Mouse (Mus musculus): ENCODE results near the gene Fastk. TPM values are rescaled to one million over a fixed set of nuclear protein-coding genes. Genes with fewer than 3 reads are reported as not detected.

Gene Fastk
- total RNA-seq, 2 experiments from 2014 or later: 128 to 134 TPM

DNA sequence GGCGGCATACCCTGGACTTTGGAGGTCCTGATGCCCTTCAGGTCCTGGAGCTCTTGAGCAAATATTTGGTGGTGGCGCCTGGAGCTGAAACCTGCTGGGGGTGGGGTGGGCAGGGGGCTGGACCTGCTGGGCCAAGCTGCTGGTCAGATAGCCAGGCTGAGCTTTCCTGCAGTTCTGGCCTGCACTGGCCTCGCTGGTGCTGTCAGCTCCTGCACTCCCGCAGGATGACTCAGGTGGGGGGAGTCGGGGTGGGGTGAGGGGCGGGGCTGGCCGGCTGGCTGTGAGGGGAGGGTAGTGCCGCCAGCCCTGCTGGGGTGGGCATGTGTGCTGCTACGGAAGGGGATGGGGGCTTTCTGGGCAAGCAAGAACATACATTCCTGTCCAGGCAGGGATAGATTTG, 16.5 kb downstream of the Fastk start:
- intact Hi-C loops (cut with DNase I): no loop called here
- no peak overlapping the region for H3K4me3 ChIP-seq
- no peak for TF ChIP-seq CTCF (IDR thresholded peaks at IDR 0.05)
- H3K27ac ChIP-seq: no peak overlapping the region
- no peak for DNase-seq (ENCODE audit: extremely low spot score in 1 of 2, low spot score in 2 of 2)

DNA sequence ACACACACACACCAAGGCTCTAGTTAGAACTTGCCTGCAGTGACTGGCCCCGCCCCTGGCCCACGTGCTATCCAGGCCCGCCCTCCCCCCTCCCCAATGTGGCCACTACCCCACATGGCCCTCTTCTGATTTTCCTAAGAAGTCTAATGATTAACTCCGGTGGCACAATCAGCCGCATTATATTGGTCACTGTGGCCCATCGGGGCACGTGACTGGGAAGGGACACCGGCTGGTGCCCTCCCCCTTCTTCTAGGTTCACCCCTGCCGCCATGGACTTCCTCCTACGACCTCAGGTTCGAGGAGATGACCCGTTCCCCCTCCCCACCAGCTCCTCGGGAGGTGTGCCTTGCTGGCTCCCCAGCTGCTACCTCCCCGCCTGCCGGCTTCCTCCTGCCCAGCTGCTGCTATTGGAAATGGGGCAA, 17.1 kb downstream of the Fastk start:
- DNase-seq (ENCODE audit: extremely low spot score in 1 of 2, low spot score in 2 of 2): no peak
- TF ChIP-seq CTCF (IDR thresholded peaks at IDR 0.05): no peak
- Histone ChIP-seq H3K4me3 (peak overlapping the region; percentile 14; the same call in 1 of the 2 replicates), H3K27ac (peak overlapping the region; percentile 48; the same call in 1 of the 2 replicates)
- intact Hi-C loops (cut with DNase I): no loop called here

DNA sequence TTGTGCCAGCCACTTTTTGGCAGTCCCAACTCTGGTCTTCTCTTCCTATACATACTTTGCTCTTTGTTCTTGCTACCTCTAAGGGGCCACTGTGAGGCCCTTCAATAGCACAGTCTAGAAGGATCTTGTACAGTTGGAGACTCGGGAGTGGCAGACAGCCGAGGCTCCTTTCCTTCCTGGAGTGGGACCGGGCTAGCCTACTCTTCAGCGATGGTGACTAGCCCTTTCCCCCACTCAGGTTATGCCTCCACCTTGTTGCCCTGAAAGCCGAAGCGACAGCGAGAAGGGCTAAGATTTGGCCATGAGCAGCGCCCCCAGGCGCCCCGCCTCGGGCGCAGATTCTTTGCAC, 17.8 kb downstream of the Fastk start:
- no peak for DNase-seq (ENCODE audit: extremely low spot score in 1 of 2, low spot score in 2 of 2)
- intact Hi-C loops (cut with DNase I): no loop called here
- H3K27ac ChIP-seq: no peak overlapping the region
- no peak for TF ChIP-seq CTCF (IDR thresholded peaks at IDR 0.05)
- H3K4me3 ChIP-seq: no peak overlapping the region

DNA sequence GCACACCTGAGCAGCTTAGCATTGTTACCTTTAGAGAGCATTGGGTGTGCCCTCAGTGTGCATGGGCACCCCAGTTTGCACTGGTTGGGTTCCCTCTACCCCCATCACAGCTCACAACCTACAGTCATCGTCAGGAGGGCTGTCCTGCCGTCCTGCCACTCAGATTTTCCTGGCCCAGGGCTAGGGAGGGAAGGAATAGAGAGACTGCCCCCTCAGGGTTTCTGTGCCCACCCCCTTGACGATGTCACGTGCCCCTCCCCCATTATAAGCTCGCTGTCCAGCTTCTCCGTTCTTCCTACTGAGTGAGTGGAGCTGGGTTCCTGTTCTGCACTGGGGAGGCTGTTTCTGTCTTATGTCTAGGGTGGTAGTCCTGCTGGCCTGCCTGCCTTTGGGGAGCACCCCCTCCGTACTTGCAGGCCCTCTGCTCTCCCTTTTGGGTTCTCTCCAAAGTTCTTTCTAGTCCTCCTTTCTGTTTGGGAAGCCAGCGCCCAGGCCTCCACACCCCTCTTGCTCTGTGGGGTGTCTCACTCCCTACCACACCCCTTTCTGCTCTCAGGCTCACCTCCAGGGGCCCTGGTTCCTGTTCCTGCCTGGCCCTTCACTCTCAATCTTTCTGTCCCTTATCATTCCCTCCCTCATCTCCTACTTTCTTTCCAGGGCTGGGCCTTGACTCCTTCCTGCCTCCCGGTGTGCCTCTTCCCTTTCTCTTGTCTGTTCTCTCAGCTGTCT, 18.4 kb downstream of the Fastk start:
- Histone ChIP-seq H3K27ac (no peak overlapping the region), H3K4me3 (no peak overlapping the region)
- no peak for TF ChIP-seq CTCF (IDR thresholded peaks at IDR 0.05)
- intact Hi-C loops (cut with DNase I): no loop called here
- no peak for DNase-seq (ENCODE audit: extremely low spot score in 1 of 2, low spot score in 2 of 2)

DNA sequence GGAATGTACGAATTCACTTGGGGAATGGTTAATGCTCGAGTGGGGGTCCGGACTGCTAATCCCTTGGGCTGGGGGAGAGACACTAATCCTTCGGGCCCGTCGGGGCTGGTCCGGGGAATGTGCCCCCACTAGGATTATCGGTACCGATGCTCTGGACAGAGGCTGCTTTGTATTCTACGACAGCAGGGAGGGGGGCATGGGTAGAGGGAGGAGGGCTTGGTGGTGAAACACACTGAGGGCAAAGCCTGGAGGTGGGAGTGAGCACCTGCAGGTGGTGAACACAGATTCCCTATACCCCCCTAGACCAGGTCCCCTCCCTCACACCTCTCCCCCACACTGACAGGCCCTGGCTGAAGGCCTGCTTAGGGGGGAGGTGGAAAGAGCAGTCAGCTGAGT, 19.1 kb downstream of the Fastk start:
- intact Hi-C loops (cut with DNase I): no loop called here
- H3K4me3 ChIP-seq: peak overlapping the region; percentile 74
- H3K27ac ChIP-seq: no peak overlapping the region
- no peak for TF ChIP-seq CTCF (IDR thresholded peaks at IDR 0.05)
- DNase-seq (ENCODE audit: extremely low spot score in 1 of 2, low spot score in 2 of 2): no peak

DNA sequence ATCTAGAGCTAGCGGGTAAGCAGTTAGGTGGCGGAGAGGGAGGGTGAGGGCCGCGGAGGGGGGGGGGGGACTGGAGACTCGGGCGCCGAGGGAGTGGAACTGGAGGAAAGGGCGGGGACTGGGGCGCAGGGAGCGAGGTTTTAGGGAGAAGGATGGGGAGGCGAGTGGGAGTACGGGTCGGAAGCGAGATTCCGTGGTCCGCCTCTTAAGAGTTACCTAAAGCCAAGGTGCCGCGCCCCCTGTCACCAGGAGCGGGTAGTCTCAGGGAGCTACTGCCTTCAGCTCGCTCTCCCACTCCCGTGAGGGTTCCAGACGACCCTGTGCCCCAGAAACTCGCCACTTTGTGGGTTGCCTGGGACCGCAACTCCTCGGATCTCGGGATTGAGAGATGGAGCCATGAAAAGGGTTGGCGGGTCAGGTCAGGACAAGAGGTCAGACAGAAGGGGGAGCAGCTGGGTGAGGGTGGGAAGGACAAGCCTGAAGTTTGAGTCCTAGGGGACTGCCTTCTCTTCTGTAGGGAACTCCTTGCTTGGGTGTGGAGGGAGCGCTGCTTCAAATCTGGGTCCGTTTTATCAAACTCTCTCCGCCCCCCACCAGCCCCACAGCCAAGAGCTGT, 19.6 kb downstream of the Fastk start:
- no peak; the same call in none of the 2 replicates for TF ChIP-seq CTCF (IDR thresholded peaks at IDR 0.05)
- Histone ChIP-seq H3K4me3 (peak overlapping the region; percentile 74), H3K27ac (no peak overlapping the region; the same call in 1 of the 2 replicates)
- intact Hi-C loops (cut with DNase I): loop anchor here (2.0 kb wide), 3 partner anchors 19 to 45 kb away; partner anchors contain the start of gene Fastk
- no peak for DNase-seq (ENCODE audit: extremely low spot score in 1 of 2, low spot score in 2 of 2)

DNA sequence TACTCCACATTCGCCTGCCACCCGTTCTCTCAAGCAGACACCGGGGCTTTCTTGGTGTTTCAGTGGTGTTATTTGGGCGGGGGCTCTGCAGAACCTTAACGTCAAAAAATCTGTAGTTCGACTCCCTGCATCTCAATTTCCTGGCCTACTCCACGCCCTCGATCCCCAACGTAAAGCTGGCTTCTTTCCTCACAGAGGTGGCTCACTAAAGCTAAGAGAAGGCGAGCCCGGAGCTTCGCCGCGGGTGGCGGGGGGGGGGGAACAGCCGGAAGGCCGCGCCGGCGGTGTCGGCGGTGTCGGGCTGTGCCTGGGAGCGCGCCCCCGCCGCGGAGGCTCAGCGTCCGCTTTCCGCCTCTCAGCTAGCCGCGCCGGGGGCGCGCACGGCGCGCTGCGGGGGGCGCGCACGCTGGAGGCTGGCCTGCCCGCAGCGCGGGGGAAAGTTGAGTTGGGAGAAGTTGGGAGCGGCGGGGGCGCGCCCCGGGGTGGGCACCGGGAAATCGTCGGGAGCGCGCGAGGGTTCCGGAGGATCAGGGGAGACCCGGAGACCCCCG, 20.2 kb downstream of the Fastk start:
- H3K27ac ChIP-seq: peak overlapping the region; percentile 93
- H3K4me3 ChIP-seq: peak overlapping the region; percentile 74
- intact Hi-C loops (cut with DNase I): loop anchor here (2.0 kb wide), 3 partner anchors 20 to 46 kb away; partner anchors contain the start of gene Fastk
- DNase-seq (ENCODE audit: extremely low spot score in 1 of 2, low spot score in 2 of 2): peak; percentile 77 to 81
- TF ChIP-seq CTCF (IDR thresholded peaks at IDR 0.05): no peak

DNA sequence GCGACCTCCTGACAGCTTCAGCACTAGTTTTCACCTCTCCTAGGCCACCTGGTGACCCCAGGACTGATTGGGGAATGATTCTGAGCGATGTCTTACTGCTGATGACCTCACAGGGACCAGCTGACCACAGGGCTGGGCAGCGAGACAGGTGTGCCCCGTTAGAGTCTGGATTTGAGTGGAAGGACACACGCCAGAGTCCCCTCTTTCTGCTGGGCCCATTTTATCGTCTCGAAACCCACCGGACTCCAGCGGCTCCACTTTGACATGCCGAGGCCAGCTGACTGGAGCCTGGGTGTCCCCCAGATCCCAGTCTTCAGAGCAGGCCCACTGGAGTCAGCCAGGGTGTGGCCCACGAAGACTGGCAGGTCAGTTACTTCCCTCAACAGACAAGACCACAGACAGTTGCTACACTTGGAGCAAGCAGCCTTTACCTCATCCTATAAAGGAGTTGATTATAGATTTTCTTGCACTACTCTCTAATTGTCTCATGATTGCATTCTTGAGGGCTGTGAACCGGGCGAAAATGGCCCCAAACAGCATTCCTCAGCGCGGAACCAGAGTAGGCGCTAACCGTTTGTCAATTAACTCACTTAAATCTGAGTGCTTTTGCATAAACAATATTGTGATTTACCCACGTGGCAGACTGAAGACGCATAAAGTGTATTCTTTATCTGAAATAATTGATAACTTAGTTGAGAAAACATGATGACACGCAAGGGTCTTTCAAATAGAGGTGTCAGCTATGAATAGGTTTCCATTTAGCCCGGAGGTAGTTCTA, 20.9 kb downstream of the Fastk start:
- Histone ChIP-seq H3K4me3 (peak overlapping the region; percentile 74), H3K27ac (peak overlapping the region; percentile 93)
- TF ChIP-seq CTCF (IDR thresholded peaks at IDR 0.05): no peak
- DNase-seq (ENCODE audit: extremely low spot score in 1 of 2, low spot score in 2 of 2): no peak
- intact Hi-C loops (cut with DNase I): loop anchor here (2.0 kb wide), 3 partner anchors 21 to 47 kb away; partner anchors contain the start of gene Fastk

DNA sequence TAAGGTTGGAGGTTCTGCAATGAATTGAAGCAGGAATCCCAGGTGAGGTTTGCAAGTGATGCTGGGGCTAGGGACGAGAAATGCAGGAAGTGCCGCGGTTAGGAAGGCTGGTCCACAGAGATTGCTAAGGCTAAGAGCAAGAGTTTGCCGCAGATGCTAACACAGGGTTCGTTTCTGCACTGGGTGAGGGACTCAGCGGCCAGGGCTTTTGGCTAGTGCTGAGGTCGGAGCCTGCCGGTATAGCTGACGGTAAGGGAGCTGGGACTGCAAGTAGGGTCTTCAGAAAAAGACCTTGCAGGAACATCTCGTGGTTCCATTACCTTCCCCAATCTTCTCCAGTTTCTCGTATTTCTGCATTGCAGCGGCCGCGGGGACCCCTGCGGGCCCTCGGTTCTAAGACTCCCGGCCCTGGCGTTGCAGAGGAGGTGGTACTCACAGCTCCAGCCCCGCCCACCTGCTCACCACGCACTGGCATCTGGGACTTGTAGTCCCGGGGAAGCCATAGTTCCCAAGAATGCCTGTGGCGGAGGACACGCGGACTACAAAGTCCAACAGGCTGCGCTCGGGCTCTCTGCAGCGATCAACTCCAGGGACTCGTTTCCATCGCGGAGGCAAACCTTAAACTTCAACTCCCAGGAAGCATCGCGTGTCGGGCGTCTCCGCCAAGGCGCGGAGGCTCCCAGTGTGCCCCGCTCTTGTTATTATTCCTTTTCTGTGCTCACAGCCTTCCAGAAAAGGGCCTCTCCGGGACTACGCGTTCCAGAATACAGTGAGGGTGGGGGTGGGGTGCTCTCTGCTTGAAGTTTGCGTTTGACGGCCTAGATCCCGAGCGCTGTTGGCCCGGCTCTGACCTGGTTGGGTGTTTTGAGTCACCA, 21.7 kb downstream of the Fastk start, which contains the start of the genes Cdk5 and Slc4a2:
Cdk5 (minus strand) TSS at position 402 of the 875 bp plus-strand sequence.
Slc4a2 (plus strand) TSS at position 709 of the 875 bp plus-strand sequence.
- intact Hi-C loops (cut with DNase I): loop anchor here (1.0 to 2.0 kb wide), 4 partner anchors 21 to 47 kb away; partner anchors contain the start of genes Agap3 and Fastk
- peak; percentile 98 to 99 for DNase-seq (ENCODE audit: extremely low spot score in 1 of 2, low spot score in 2 of 2)
- TF ChIP-seq CTCF (IDR thresholded peaks at IDR 0.05): no peak; the same call in none of the 2 replicates
- H3K27ac ChIP-seq: peak within 1 kb of the TSS; percentile 93
- peak within 1 kb of the TSS; percentile 74 for H3K4me3 ChIP-seq

DNA sequence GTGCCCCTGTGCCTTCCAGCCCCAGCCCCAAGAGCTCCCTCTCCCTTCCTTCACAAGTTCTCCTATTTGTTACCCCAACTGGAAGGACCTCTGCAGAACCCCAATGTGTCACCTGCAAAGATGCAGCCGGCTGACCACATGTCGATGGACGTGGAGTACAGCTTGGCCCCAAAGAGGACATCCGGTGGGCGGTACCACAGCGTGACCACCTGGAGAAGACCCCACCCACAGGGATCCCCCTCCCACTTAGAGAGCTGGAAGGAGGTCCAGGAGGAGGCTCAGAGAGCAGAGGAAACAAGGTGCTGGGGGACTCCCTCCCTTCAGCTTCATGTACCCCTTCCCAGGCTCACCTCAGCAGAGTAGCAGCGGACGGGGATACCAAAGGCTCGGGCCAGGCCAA, 24.7 kb downstream of the Fastk start:
- TF ChIP-seq CTCF (IDR thresholded peaks at IDR 0.05): no peak
- Histone ChIP-seq H3K27ac (no peak overlapping the region), H3K4me3 (no peak overlapping the region)
- intact Hi-C loops (cut with DNase I): no loop called here
- DNase-seq (ENCODE audit: extremely low spot score in 1 of 2, low spot score in 2 of 2): no peak

Data from left cerebral cortex, adult 2 months (tissue).